Mouse (Mus musculus) limb, embryonic 11.5 days (tissue): ENCODE measurements around the gene Brd3os. TPM values are rescaled to one million over a fixed set of nuclear protein-coding genes. Genes with fewer than 3 reads are reported as not detected.

Source experiments
- ATAC-seq: fragments of 200-750 bp; cut with Nextera tagmentation; 2 replicates; pipeline ENCODE4 v1.8.0; 2017; ENCODE audit warnings: low read depth; ENCODE audit not compliant: insufficient number of reproducible peaks, low FRiP score, low TSS enrichment
- DNase-seq: peaks from one replicate; pipeline ENCODE4 v3.0.0-alpha.2; 2015; ENCODE audit warnings: low spot score
- H3K27ac ChIP-seq: fragments of 300-500 bp; sonication (generic); replicated peaks from 2 replicates; pipeline ENCODE4 v1.5.1; 2014; ENCODE audit warnings: low read depth, mild to moderate bottlenecking, low read length
- H3K27me3 ChIP-seq: fragments of 300-500 bp; sonication (generic); 2 replicates; pipeline ENCODE4 v1.6.1; 2014; ENCODE audit warnings: mild to moderate bottlenecking, low read length, mixed read lengths; ENCODE audit not compliant: control insufficient read depth, insufficient read depth
- H3K36me3 ChIP-seq: fragments of 300-500 bp; sonication (generic); 2 replicates; pipeline ENCODE4 v1.6.1; 2014; ENCODE audit warnings: mild to moderate bottlenecking, low read length, moderate library complexity, mixed read lengths; ENCODE audit not compliant: control insufficient read depth, insufficient read depth
- H3K4me1 ChIP-seq: fragments of 300-500 bp; sonication (generic); 2 replicates; pipeline ENCODE4 v1.6.1; 2014; ENCODE audit warnings: low read length, mixed read lengths; ENCODE audit not compliant: control insufficient read depth, insufficient read depth
- H3K4me2 ChIP-seq: fragments of 300-500 bp; sonication (generic); 2 replicates; pipeline ENCODE4 v1.6.1; 2014; ENCODE audit warnings: low read depth, mild to moderate bottlenecking, moderate library complexity; ENCODE audit not compliant: severe bottlenecking
- H3K4me3 ChIP-seq: fragments of 300-500 bp; sonication (generic); 2 replicates; pipeline ENCODE4 v1.5.1; 2014; ENCODE audit warnings: low read depth, low read length
- H3K9ac ChIP-seq: fragments of 300-500 bp; sonication (generic); 2 replicates; pipeline ENCODE4 v1.6.1; 2014; ENCODE audit warnings: mild to moderate bottlenecking, low read length
- H3K9me3 ChIP-seq: fragments of 300-500 bp; sonication (generic); 2 replicates; pipeline ENCODE4 v1.6.1; 2016; ENCODE audit warnings: low read length; ENCODE audit not compliant: control insufficient read depth
- WGBS: fragments of 180-500 bp; shearing (Covaris S2); extraction: QIAGEN DNeasy Blood & Tissue Kit; methylation state at CpG from one replicate; pipeline ENCODE4 v1.1.7; 2014; 5-methylcytosine and 5-hydroxymethylcytosine counted together
- polyA plus RNA-seq: library from polyadenylated mRNA; unstranded; fragments of >200 nt; fragmentation: Nextera tagmentation; extraction: Ambion mirVana; gene quantifications from 2 replicates; pipeline ENCODE4 v1.2.1, GENCODE M21; 2014

Gene Brd3os
- polyA plus RNA-seq = 9.8 and 10.1 TPM in 2 replicates

- H3K27ac ChIP-seq = 0 out of 2 replicates have a peak within 1 kb of the TSS, but pooled peaks have one; percentile 3
- ATAC-seq (peak; percentile 83), DNase-seq (peak; percentile 99)
- no peaks in the 10 kb centered on the region; the same call in 1 of the 2 replicates for H3K36me3 ChIP-seq
- H3K4me1 ChIP-seq = peaks cover 13% of the 10 kb centered on the region
- no peaks in the 10 kb centered on the region for H3K9me3 ChIP-seq
- no peaks in the 10 kb centered on the region for H3K27me3 ChIP-seq
- peak within 1 kb of the TSS; percentile 77 for H3K9ac ChIP-seq
- H3K4me2 ChIP-seq = peak within 1 kb of the TSS; percentile 88
- H3K4me3 ChIP-seq = peak within 1 kb of the TSS; percentile 59
- 1% methylated on average over 36 of the region's 36 CpGs for WGBS
Observed at GRCm38 (mm10) chr2:27441767-27442707, at the start of gene Brd3os. Gene Brd3os (plus strand): TSS chr2:27442324.

- ATAC-seq = no peak
- H3K36me3 ChIP-seq = no peaks in the 10 kb centered on the region
- no peak overlapping the region for H3K4me2 ChIP-seq
- no peak overlapping the region for H3K9ac ChIP-seq
- peaks cover 42% of the 10 kb centered on the region for H3K4me1 ChIP-seq
- no peak for DNase-seq
- no peak overlapping the region for H3K27ac ChIP-seq
- H3K27me3 ChIP-seq = no peaks in the 10 kb centered on the region
- no peak overlapping the region for H3K4me3 ChIP-seq
- 80% methylated on average over 10 of the region's 10 CpGs for whole genome bisulfite sequencing
- H3K9me3 ChIP-seq = no peaks in the 10 kb centered on the region
Observed at GRCm38 (mm10) chr2:27394158-27394832, 47.8 kb upstream of the Brd3os start.

GRCm38 (mm10) chr2:27396656-27397440 lies 45.3 kb upstream of the Brd3os start:
- H3K9me3 ChIP-seq = no peaks in the 10 kb centered on the region
- H3K27me3 ChIP-seq = no peaks in the 10 kb centered on the region
- DNase-seq = no peak
- no peak overlapping the region for H3K4me2 ChIP-seq
- H3K27ac ChIP-seq = no peak overlapping the region; the same call in 1 of the 2 replicates
- H3K4me3 ChIP-seq = no peak overlapping the region
- no peaks in the 10 kb centered on the region for H3K36me3 ChIP-seq
- WGBS = 53% methylated on average over 17 of the region's 17 CpGs
- no peak for ATAC-seq
- peaks cover 27% of the 10 kb centered on the region for H3K4me1 ChIP-seq
- H3K9ac ChIP-seq = no peak overlapping the region

GRCm38 (mm10) chr2:27400083-27400482 lies 42.0 kb upstream of the Brd3os start:
- H3K4me1 ChIP-seq = peaks cover 21% of the 10 kb centered on the region
- H3K27ac ChIP-seq = no peak overlapping the region
- H3K4me2 ChIP-seq = no peak overlapping the region
- H3K27me3 ChIP-seq = no peaks in the 10 kb centered on the region
- DNase-seq = no peak
- H3K9ac ChIP-seq = no peak overlapping the region
- no peaks in the 10 kb centered on the region for H3K36me3 ChIP-seq
- no peaks in the 10 kb centered on the region for H3K9me3 ChIP-seq
- no peak overlapping the region for H3K4me3 ChIP-seq
- ATAC-seq = no peak
- WGBS = 93% methylated on average over 2 of the region's 2 CpGs

GRCm38 (mm10) chr2:27401544-27401943 lies 40.6 kb upstream of the Brd3os start:
- Histone ChIP-seq H3K9me3 (no peaks in the 10 kb centered on the region), H3K4me1 (peaks cover 23% of the 10 kb centered on the region), H3K9ac (no peak overlapping the region), H3K4me3 (no peak overlapping the region), H3K4me2 (no peak overlapping the region), H3K36me3 (no peaks in the 10 kb centered on the region), H3K27me3 (no peaks in the 10 kb centered on the region), H3K27ac (no peak overlapping the region)
- WGBS = 95% methylated on average over 2 of the region's 2 CpGs
- ATAC-seq (no peak), DNase-seq (no peak)

GRCm38 (mm10) chr2:27404375-27405093 lies 37.6 kb upstream of the Brd3os start:
- Histone ChIP-seq H3K36me3 (no peaks in the 10 kb centered on the region), H3K4me2 (no peak overlapping the region), H3K27me3 (no peaks in the 10 kb centered on the region), H3K4me1 (peaks cover 17% of the 10 kb centered on the region), H3K27ac (no peak overlapping the region), H3K9me3 (no peaks in the 10 kb centered on the region), H3K4me3 (no peak overlapping the region), H3K9ac (no peak overlapping the region)
- no peak for DNase-seq
- ATAC-seq = no peak
- WGBS = 59% methylated on average over 6 of the region's 6 CpGs

- Histone ChIP-seq H3K36me3 (no peaks in the 10 kb centered on the region), H3K4me3 (no peak overlapping the region), H3K9ac (no peak overlapping the region), H3K27me3 (no peaks in the 10 kb centered on the region), H3K4me2 (no peak overlapping the region), H3K4me1 (peaks cover 17% of the 10 kb centered on the region), H3K27ac (no peak overlapping the region), H3K9me3 (no peaks in the 10 kb centered on the region)
- ATAC-seq = no peak
- WGBS = 66% methylated on average over 5 of the region's 5 CpGs
- no peak for DNase-seq
Observed at GRCm38 (mm10) chr2:27405094-27405884, 36.8 kb upstream of the Brd3os start.
